Mouse (Mus musculus): Measurements from ENCODE around the gene Smarca4.

Smarca4 gene

DNA sequence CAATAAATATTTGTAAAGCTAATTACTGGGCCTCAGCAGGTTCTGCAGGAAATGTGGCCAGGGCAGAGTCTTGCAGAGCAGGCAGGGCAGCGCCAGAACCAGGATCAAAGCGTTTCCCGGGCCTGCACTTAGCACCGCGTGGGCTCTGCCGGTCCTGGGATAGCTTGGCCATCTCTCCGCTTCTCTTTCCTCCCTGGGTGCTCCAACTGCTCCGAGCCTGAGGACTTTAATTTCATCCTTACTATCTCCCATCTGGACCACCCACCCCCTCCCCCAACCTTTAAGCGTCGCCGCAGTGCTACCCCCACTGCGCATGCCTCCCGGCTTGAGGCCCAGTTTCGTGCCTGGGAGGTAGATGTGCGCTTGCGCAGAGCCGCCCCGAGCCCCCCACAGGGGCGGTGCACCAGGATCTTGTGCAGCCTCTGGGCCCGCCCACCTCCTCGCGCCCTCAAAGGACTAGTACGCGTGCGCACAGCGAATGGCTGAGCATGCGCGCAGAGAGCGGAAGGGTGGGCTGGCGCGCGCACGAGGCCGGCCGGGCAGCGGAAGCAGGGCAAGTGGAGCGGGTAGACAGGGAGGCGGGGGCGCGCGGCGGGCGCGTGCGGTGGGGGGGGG, at the start of gene Smarca4:
TSS of gene Smarca4 (plus strand) at position 553 of the 615 bp plus-strand sequence.
- in situ Hi-C loops (cut with MboI; ENCODE audit: unreplicated experiment in 2 of 2), result loop anchor here in 1 of 2 experiments (25.0 kb wide), 1 partner anchor 978 kb away; the partner anchor contains the start of genes Fbxl12 and Ubl5

DNA sequence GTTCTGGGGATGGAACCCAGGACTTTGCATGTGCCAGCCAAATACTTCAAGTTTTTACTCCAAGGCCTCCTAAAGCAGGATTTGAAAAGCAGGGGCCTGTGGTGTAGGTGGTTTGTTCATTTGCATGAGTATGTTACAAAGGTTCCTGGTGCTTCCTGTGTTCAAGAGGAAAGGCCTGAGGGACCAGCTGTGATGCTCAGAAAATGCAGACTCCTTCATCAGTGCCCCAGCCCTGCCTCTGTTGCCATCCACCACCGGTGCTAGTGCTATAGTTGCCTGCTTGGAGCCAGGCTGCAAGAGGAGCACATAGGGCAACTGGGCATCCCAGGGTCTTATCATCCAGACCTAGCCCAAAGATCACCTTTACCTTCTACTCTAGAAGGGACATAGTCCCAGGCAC, 49.4 kb upstream of the Smarca4 start:
- in situ Hi-C loops (cut with MboI; ENCODE audit: unreplicated experiment in 2 of 2), result no loop called here

DNA sequence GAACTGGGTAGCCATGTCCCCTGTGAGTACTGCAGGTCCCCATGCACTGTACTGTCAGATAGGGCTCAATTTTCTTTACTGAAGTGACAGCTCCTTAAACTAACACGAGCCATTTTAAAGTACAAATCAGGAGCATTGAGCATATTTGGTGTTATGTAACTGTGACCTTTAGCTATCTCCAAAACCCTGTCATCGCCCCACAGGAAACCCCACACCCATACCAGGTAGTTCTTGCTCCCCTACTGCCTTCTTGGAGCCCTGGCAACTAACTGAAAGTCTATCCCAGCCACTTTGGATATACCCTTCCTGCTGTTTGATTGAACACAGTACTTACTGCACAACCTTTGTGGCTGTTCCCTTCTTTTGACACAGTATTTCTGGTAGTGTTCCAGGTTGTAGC, 48.9 kb upstream of the Smarca4 start:
- in situ Hi-C loops (cut with MboI; ENCODE audit: unreplicated experiment in 2 of 2), result no loop called here

DNA sequence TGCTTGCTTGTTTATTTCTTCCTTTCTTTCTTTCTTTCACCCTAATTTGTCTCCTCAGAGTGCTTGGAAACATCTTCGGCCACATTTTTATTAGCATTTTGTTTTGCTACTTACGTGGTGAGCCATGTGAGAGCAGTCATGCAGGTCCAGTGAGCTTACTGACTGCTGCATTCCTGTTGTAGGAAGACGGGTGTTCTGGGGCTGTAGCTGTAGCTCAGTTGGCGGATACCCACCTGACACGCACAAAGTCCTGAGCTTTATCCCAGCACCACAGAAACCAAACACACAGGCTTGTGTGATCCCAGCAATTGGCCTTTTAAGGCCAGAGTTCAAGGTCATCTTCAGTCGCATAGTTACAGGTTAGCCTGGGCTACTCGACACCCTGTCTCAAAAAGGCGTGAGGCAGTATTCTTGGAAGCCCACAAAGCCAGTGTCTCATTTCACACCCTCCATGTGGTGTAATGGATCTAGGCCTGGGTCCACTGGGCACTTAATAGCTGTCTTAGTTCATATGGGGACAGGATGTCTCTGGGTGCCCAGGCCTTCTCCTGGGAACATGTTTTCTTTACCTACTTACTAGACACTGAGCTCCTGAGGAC, 47.2 kb upstream of the Smarca4 start:
- in situ Hi-C loops (cut with MboI; ENCODE audit: unreplicated experiment in 2 of 2), result no loop called here

DNA sequence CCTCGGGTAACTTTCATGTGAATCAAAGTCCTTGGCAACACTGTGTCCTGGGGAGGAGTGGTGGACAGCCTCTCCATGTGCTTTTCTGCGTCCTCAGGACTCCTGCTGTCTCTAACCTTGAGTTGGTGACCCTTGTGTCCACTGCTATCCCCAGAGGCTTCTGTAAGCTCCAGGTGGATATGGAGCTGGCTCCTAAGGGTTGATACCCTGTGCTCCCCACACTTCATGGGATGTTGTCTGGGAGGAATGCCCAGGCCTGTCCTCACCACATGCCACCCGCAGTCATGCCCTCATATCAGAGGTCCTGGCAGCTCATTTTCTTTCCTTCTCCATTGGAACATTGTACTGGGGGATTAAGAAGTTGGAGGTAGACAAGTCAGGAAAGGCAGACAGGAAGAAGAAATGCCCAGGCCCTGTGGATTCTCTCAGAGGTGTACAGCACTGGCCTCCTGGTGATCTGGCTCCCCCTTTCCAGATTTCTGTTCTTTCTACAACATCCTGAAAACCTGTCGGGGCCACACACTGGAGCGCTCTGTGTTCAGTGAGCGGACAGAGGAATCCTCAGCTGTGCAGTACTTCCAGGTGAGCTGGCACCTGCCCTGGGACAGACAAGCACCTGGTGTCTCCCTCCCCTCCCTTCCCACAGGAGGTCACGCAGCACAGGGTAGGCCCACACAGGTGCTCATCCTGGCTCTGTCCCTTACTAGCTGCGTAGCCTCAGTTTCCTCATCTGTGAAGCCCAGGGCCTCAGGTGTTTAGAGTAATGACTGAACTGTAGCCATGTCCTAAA, 41.8 kb upstream of the Smarca4 start:
- in situ Hi-C loops (cut with MboI; ENCODE audit: unreplicated experiment in 2 of 2), result no loop called here

DNA sequence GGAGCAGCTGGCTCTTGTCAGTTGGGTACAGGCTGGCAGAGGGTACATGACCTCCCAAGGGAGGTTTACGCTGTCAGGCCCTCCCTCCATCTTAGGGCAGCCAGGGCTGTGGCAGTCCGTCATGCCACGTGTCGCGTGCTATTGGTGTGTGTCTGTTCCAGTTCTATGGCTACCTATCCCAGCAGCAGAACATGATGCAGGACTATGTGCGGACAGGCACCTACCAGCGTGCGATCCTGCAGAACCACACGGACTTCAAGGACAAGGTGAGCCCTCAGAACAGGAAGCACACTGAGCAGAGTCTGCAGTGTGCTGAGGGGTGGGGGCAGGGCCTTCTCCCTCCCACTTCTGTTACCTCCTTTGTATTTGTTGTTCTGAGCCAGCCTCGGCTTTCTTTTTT, 40.7 kb upstream of the Smarca4 start:
- in situ Hi-C loops (cut with MboI; ENCODE audit: unreplicated experiment in 2 of 2), result no loop called here

DNA sequence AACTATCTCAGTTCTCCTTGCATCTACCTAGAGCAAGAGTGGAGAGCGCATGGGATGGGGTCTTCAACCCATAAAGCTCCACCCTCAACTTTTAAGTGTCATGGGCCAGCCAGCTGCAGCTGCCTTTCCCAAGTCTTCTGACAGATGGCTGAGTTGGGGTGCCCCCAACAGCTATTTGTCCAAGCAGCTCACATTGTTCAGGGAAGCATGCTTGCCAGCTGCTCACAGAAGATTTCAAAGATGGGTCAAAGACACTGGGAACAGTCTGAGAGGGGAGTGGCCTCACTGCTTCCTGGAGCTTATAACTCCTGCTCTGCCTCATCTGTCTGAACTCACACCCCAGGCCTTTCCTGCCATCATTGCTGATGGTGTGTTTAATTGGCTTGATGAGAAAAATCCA, 39.7 kb upstream of the Smarca4 start:
- in situ Hi-C loops (cut with MboI; ENCODE audit: unreplicated experiment in 2 of 2), result no loop called here

DNA sequence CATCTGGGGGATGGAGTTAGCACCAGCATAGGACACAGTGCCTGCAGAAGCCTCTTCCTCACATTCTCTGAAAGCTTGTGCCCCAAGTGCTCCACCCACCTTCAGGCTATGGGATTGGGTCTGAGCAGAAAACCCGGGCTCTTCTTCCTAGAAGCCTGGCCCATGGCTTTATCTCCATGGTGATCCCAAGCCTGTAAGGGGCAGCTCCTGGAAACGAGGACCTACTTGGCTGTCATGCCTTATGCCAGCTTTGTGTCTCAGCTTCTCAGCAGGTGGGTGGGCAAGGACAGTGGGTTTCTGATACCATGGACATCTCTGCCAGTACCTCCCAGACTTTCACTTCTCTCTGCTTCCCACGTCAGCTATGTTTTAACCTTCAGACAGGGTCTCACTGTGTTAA, 37.7 kb upstream of the Smarca4 start:
- in situ Hi-C loops (cut with MboI; ENCODE audit: unreplicated experiment in 2 of 2), result no loop called here

DNA sequence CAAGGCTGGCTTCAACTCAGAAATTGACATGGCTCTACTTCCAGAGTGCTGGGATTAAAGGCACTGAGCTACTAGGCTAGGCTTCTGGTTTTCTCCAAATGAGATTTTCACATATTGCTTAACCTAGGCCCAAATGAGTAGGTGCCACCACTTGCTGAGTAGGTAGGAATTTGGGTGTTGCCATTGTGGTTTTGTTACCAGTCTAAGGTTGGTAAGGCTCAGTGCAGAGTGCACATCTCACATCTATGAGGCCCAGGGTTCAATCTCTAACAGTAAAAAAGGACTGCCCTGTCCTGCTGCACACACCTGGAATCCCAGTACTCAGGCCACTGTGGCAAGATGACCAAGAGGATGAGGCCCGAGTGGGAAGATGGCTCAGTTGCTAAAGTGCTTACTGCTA, 30.6 kb upstream of the Smarca4 start:
- in situ Hi-C loops (cut with MboI; ENCODE audit: unreplicated experiment in 2 of 2), result no loop called here

DNA sequence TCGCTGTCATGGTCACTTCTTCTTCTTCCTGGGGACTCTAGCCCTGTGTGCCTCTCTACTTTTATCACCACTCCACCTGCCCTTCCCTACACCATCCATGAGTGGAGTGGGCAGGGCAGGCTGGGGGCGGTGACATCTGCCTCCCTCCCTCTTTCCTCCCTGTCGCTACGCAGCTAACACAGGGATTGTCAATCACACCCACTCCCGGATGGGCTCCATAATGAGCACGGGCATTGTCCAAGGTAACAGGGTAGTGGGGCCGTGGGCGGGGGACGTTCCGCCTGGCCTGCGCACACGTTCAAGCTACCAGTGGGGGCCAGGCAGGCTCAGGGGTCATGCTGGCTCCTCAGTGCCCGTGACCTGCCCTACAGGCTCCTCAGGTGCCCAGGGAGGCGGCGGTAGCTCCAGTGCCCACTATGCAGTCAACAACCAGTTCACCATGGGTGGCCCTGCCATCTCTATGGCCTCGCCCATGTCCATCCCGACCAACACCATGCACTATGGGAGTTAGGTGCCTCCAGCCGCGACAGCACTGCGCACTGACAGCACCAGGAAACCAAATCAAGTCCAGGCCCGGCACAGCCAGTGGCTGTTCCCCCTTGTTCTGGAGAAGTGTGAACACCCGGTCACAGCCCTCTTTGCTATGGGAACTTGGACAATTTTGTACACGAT, 28.2 kb upstream of the Smarca4 start:
- in situ Hi-C loops (cut with MboI; ENCODE audit: unreplicated experiment in 2 of 2), result no loop called here

DNA sequence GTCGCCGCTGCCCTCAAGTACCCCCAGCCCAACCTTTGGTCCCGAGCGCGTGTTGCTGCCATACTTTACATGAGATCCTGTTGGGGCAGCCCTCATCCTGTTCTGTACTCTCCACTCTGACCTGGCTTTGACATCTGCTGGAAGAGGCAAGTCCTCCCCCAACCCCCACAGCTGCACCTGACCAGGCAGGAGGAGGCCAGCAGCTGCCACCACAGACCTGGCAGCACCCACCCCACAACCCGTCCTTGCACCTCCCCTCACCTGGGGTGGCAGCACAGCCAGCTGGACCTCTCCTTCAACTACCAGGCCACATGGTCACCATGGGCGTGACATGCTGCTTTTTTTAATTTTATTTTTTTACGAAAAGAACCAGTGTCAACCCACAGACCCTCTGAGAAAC, 27.6 kb upstream of the Smarca4 start:
- in situ Hi-C loops (cut with MboI; ENCODE audit: unreplicated experiment in 2 of 2), result no loop called here

DNA sequence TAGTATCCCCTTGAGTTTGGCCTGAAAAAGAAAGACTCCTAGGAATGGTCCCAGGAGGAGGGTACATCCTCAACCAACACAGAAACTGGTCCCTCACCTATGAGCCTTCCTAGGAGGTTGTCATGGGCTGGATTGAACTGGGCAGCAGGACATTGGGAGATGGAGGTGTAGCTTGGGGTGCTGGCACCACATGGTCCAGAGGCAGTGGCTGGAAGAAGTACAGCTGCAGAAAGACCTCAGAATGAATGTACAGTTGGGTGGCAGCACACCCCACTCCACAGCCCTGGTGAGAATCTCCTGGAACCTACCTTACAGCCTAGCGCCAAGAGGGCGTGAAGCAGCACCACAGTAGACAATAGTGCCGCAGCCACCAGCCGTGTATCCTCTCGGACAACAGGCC, 26.4 kb upstream of the Smarca4 start:
- in situ Hi-C loops (cut with MboI; ENCODE audit: unreplicated experiment in 2 of 2), result no loop called here

DNA sequence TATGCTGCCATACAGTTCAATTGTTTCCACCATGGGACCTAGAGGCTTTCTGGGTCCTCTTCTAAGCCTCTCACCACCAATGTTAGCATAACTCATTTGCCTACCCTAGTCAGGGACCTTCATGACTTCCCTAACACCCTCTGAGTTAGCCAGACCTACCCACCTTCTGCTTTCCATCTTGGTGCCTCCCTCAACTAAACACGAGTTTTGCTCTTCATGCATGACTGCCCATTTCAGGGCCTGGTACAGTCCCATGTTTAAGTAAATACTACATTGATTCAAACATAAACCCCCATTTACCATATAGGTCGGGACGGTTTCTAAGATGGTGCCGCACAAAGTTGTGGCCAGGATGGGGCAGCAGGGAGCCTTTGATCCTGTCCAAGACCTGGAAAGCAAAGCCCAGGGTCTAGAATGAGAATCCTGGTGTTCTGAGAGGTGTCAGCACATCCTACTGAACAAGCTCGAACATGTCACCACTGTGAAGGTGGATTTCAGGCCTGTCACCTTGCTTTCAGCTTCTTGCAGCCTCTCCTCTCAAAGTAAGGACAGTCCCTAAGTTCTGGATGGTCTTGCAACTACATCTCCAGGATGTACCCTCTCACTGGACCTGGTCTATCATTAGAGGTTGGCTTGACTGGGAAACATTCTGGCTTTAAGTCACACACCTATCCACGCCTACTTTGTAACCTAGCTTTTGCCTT, 24.7 kb upstream of the Smarca4 start:
- in situ Hi-C loops (cut with MboI; ENCODE audit: unreplicated experiment in 2 of 2), result loop anchor here in 1 of 2 experiments (10.0 kb wide), 1 partner anchor 174 kb away; the partner anchor contains the start of gene Spc24

DNA sequence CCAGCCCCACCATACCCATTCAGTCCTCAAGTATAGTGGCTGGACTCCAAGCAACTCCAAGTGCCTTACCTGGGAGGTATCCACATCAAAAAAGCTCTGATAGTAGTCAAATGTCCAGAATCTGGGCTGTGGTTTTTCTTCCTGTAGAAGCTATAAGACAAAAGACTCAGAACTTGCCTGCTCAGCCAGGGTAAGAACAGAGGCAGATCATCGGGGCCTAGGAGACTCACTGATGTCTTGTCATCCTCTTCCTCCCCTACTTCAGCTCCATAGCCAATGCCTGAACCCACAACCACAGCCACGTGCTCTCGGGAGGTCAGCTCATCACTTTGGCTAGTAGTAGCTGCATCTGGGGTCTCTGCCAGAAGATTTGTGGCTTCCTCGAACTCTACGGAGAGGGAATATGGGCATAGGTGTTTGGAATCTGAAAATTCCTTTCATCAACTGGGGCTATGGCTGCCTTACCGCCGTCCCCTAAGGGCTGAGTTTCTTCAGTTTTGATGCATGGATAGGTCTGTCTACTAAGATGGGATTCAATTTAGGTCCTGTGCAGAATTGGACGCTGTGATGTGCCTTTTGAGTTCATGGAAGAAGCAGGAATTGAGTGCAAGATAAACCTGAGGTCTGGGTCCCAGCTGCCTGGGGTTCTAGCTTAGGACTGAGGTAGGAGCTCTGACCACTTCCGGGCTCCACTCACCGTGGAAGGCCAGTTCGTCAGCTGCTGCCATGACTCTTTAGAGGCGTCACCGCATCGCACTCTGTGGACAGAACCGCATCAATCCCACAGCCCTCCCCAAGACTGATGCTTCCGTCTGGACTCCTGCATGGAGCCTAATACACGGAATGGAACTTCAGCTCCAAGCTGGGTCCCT, 23.9 kb upstream of the Smarca4 start:
- in situ Hi-C loops (cut with MboI; ENCODE audit: unreplicated experiment in 2 of 2), result loop anchor here in 1 of 2 experiments (10.0 kb wide), 1 partner anchor 173 kb away; the partner anchor contains the start of gene Spc24

DNA sequence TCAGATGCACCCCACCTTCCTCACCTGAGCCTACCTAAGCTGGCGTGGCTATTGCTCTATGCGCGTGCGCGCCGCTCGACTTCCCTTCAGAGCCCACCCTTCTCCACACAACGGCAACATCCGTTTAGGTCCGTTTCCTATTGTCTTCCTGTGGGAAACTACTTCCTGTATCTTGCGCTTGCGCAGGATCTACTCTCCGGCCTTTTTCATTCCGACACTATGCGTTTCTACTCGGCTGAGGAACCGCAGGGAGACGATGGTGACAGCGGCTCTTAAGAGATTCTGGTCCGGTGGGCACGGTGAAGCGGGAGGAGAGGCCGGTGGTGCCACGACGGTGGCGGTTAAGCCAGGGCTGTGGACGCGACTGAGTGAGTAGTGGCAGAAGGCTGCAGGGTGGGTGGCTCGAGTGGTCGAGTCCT, 23.3 kb upstream of the Smarca4 start, which contains the start of the genes Timm29 and Yipf2:
TSS of gene Timm29 (plus strand) at position 20 of the 419 bp plus-strand sequence.
TSS of gene Yipf2 (minus strand) at position 126 of the 419 bp plus-strand sequence.
- in situ Hi-C loops (cut with MboI; ENCODE audit: unreplicated experiment in 2 of 2), result loop anchor here in 1 of 2 experiments (10.0 kb wide), 1 partner anchor 172 kb away; the partner anchor contains the start of gene Spc24

DNA sequence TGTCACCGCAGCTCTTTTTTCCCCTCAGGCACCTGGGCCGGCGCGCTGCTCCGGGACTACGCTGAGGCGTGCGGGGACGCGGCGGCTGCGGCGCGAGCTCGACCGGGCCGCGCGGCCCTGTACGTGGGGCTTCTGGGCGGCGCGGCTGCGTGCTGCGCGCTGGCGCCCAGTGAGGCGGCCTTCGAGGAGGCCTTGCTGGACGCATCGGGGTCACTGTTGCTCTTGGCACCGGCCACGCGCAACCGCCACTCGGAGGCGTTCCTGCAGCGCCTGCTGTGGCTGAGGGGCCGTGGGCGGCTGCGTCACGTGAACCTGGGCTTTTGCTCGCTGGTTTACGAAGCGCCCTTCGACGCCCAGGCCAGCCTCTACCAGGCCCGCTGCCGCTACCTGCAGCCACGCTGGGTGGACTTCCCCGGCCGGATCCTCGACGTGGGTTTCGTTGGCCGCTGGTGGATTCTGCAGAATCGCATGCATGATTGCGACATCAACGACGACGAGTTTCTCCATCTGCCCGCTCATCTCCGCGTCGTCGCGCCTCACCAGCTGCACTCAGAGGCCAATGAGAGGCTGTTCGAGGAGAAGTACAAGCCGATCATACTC, 22.7 kb upstream of the Smarca4 start:
- in situ Hi-C loops (cut with MboI; ENCODE audit: unreplicated experiment in 2 of 2), result loop anchor here in 1 of 2 experiments (10.0 kb wide), 1 partner anchor 172 kb away; the partner anchor contains the start of gene Spc24

DNA sequence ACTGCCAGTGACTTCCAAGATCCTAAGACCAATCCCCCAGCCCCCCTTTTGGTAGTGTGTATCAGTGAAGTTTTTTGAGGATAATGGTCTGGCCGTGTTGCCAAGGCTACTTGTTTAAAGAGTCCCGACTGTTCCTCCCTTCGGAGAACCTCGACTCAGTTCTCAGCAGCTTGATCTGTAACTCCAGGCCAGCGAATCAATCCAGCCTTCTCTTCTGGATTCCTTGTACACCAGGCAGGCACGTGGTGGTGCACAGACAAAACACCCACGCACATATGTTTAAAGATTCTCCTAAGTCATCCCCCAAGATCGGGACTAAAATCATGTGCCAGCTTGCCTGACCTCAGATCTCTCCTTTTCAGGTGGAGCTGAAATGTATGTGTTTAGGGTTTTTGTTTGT, 21.6 kb upstream of the Smarca4 start:
- in situ Hi-C loops (cut with MboI; ENCODE audit: unreplicated experiment in 2 of 2), result loop anchor here in 1 of 2 experiments (10.0 kb wide), 1 partner anchor 170 kb away; the partner anchor contains the start of gene Spc24

DNA sequence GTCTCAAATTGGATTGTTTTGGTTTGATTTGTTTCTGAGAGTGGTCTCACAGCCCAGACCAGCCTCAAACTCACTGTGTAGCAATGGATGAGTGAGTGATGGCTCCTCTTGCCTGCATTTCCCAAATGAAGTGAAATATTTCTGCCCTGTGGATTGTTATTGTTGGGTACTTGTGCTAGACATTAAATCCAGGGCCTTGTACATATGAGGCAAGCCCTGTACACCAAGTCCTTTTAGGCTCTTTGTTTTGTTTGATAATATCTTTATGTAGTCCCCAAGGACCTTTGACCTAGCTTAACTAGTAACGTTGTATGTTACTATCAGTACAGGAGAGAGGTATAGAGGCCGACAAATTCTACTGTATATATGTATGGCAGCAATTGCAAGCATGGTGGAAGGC, 21.1 kb upstream of the Smarca4 start:
- in situ Hi-C loops (cut with MboI; ENCODE audit: unreplicated experiment in 2 of 2), result loop anchor here in 1 of 2 experiments (10.0 kb wide), 1 partner anchor 170 kb away; the partner anchor contains the start of gene Spc24

All from v-Abl transformed pro-B cells (cell line).